Mouse (Mus musculus): Measurements from ENCODE around the gene Msx1. TPM values are rescaled to one million over a fixed set of nuclear protein-coding genes. Genes with fewer than 3 reads are reported as not detected.

The Msx1 gene
- polyA plus RNA-seq (2016; fragmentation: Nextera tagmentation; extraction: Ambion mirVana), result 394 and 406 TPM in 2 replicates

- Histone ChIP-seq H3K36me3 (peaks cover 4% of the 10 kb centered on the region; the same call in 1 of the 2 replicates), H3K4me1 (peaks cover 23% of the 10 kb centered on the region), H3K27me3 (peaks cover 53% of the 10 kb centered on the region), H3K9me3 (no peaks in the 10 kb centered on the region), H3K27ac (peak within 1 kb of the TSS; percentile 93), H3K9ac (peak within 1 kb of the TSS; percentile 91), H3K4me2 (replicated peaks) (peak within 1 kb of the TSS; percentile 71), H3K4me3 (peak within 1 kb of the TSS; percentile 72)
- WGBS, result under 1% methylated on average over 37 of the region's 37 CpGs
- ATAC-seq (ENCODE audit: insufficient number of reproducible peaks, insufficient read depth, low FRiP score, low TSS enrichment), result peak; percentile 83
Measured at GRCm38 (mm10) chr5:37824461-37824795, at the start of gene Msx1. Msx1 (minus strand) TSS chr5:37824583.

GRCm38 (mm10) chr5:37865471-37865870 lies 41.1 kb upstream of the Msx1 start:
- H3K9ac ChIP-seq, result no peak overlapping the region
- H3K9me3 ChIP-seq, result no peaks in the 10 kb centered on the region
- H3K27ac ChIP-seq, result no peak overlapping the region
- 0 out of 2 replicates have a peak, but pooled peaks cover 7% of the 10 kb centered on the region for H3K27me3 ChIP-seq
- H3K4me1 ChIP-seq, result no peaks in the 10 kb centered on the region
- no peaks in the 10 kb centered on the region for H3K36me3 ChIP-seq
- no peak overlapping the region for H3K4me3 ChIP-seq
- no peak for ATAC-seq (ENCODE audit: insufficient number of reproducible peaks, insufficient read depth, low FRiP score, low TSS enrichment)
- H3K4me2 ChIP-seq (replicated peaks), result no peak overlapping the region
- 78% methylated on average over 6 of the region's 6 CpGs for WGBS

- no peaks in the 10 kb centered on the region for H3K4me1 ChIP-seq
- H3K9me3 ChIP-seq, result no peaks in the 10 kb centered on the region
- H3K4me2 ChIP-seq (replicated peaks), result no peak overlapping the region
- no peak overlapping the region for H3K4me3 ChIP-seq
- no peak overlapping the region for H3K9ac ChIP-seq
- H3K27me3 ChIP-seq, result 0 out of 2 replicates have a peak, but pooled peaks cover 10% of the 10 kb centered on the region
- H3K36me3 ChIP-seq, result no peaks in the 10 kb centered on the region
- no peak for ATAC-seq (ENCODE audit: insufficient number of reproducible peaks, insufficient read depth, low FRiP score, low TSS enrichment)
- H3K27ac ChIP-seq, result no peak overlapping the region
- WGBS, result 91% methylated on average over 2 of the region's 2 CpGs
Measured at GRCm38 (mm10) chr5:37864309-37864708, 39.9 kb upstream of the Msx1 start.

GRCm38 (mm10) chr5:37860846-37861245 lies 36.5 kb upstream of the Msx1 start:
- 79% methylated on average over 6 of the region's 6 CpGs for WGBS
- ATAC-seq (ENCODE audit: insufficient number of reproducible peaks, insufficient read depth, low FRiP score, low TSS enrichment), result no peak
- no peaks in the 10 kb centered on the region for H3K9me3 ChIP-seq
- H3K36me3 ChIP-seq, result no peaks in the 10 kb centered on the region
- peaks cover 10% of the 10 kb centered on the region; the same call in 1 of the 2 replicates for H3K27me3 ChIP-seq
- no peak overlapping the region for H3K4me3 ChIP-seq
- no peak overlapping the region for H3K27ac ChIP-seq
- no peak overlapping the region for H3K4me2 ChIP-seq (replicated peaks)
- no peak overlapping the region for H3K9ac ChIP-seq
- H3K4me1 ChIP-seq, result no peaks in the 10 kb centered on the region

GRCm38 (mm10) chr5:37860151-37860721 lies 35.9 kb upstream of the Msx1 start:
- no peak overlapping the region for H3K27ac ChIP-seq
- no peaks in the 10 kb centered on the region for H3K4me1 ChIP-seq
- H3K36me3 ChIP-seq, result no peaks in the 10 kb centered on the region
- 65% methylated on average over 7 of the region's 7 CpGs for WGBS
- H3K4me2 ChIP-seq (replicated peaks), result no peak overlapping the region
- H3K4me3 ChIP-seq, result no peak overlapping the region
- no peaks in the 10 kb centered on the region for H3K9me3 ChIP-seq
- no peak for ATAC-seq (ENCODE audit: insufficient number of reproducible peaks, insufficient read depth, low FRiP score, low TSS enrichment)
- peaks cover 10% of the 10 kb centered on the region; the same call in 1 of the 2 replicates for H3K27me3 ChIP-seq
- H3K9ac ChIP-seq, result no peak overlapping the region

- no peak; the same call in 1 of the 2 replicates for ATAC-seq (ENCODE audit: insufficient number of reproducible peaks, insufficient read depth, low FRiP score, low TSS enrichment)
- no peaks in the 10 kb centered on the region; the same call in 1 of the 2 replicates for H3K9me3 ChIP-seq
- H3K4me1 ChIP-seq, result no peaks in the 10 kb centered on the region
- no peak overlapping the region for H3K27ac ChIP-seq
- H3K36me3 ChIP-seq, result no peaks in the 10 kb centered on the region
- no peak overlapping the region for H3K4me3 ChIP-seq
- H3K27me3 ChIP-seq, result peaks cover 8% of the 10 kb centered on the region; the same call in 1 of the 2 replicates
- no peak overlapping the region for H3K9ac ChIP-seq
- no peak overlapping the region for H3K4me2 ChIP-seq (replicated peaks)
- 45% methylated on average over 14 of the region's 14 CpGs for WGBS
Measured at GRCm38 (mm10) chr5:37857763-37858545, 33.6 kb upstream of the Msx1 start.

- 57% methylated on average over 5 of the region's 5 CpGs for WGBS
Measured at GRCm38 (mm10) chr5:37856057-37856456, 31.7 kb upstream of the Msx1 start.

GRCm38 (mm10) chr5:37854233-37854632 lies 29.9 kb upstream of the Msx1 start:
- Histone ChIP-seq H3K9me3 (no peaks in the 10 kb centered on the region; the same call in 1 of the 2 replicates), H3K36me3 (no peaks in the 10 kb centered on the region), H3K4me1 (0 out of 2 replicates have a peak, but pooled peaks cover 4% of the 10 kb centered on the region), H3K9ac (no peak overlapping the region), H3K4me2 (replicated peaks) (no peak overlapping the region), H3K4me3 (no peak overlapping the region), H3K27me3 (peaks cover 10% of the 10 kb centered on the region; the same call in 1 of the 2 replicates), H3K27ac (no peak overlapping the region)
- 74% methylated on average over 6 of the region's 6 CpGs for WGBS
- no peak for ATAC-seq (ENCODE audit: insufficient number of reproducible peaks, insufficient read depth, low FRiP score, low TSS enrichment)

More at GRCm38 (mm10) chr5:37856057-37856456, 31.7 kb upstream of the Msx1 start:
- Histone ChIP-seq H3K36me3 (no peaks in the 10 kb centered on the region), H3K9ac (no peak overlapping the region), H3K4me1 (0 out of 2 replicates have a peak, but pooled peaks cover 4% of the 10 kb centered on the region), H3K27ac (no peak overlapping the region), H3K9me3 (no peaks in the 10 kb centered on the region; the same call in 1 of the 2 replicates), H3K27me3 (peaks cover 12% of the 10 kb centered on the region; the same call in 1 of the 2 replicates), H3K4me2 (replicated peaks) (no peak overlapping the region), H3K4me3 (no peak overlapping the region)
- ATAC-seq (ENCODE audit: insufficient number of reproducible peaks, insufficient read depth, low FRiP score, low TSS enrichment), result no peak

- Histone ChIP-seq H3K4me1 (0 out of 2 replicates have a peak, but pooled peaks cover 4% of the 10 kb centered on the region), H3K27me3 (peaks cover 10% of the 10 kb centered on the region; the same call in 1 of the 2 replicates), H3K4me2 (replicated peaks) (no peak overlapping the region), H3K9ac (no peak overlapping the region), H3K9me3 (no peaks in the 10 kb centered on the region; the same call in 1 of the 2 replicates), H3K36me3 (no peaks in the 10 kb centered on the region), H3K27ac (no peak overlapping the region), H3K4me3 (no peak overlapping the region)
- 41% methylated on average over 15 of the region's 15 CpGs for WGBS
- 0 out of 2 replicates have a peak, but pooled peaks have one; percentile 52 for ATAC-seq (ENCODE audit: insufficient number of reproducible peaks, insufficient read depth, low FRiP score, low TSS enrichment)
Measured at GRCm38 (mm10) chr5:37851305-37851982, 27.1 kb upstream of the Msx1 start.

- no peak overlapping the region for H3K9ac ChIP-seq
- no peak overlapping the region for H3K27ac ChIP-seq
- no peaks in the 10 kb centered on the region; the same call in 1 of the 2 replicates for H3K9me3 ChIP-seq
- H3K27me3 ChIP-seq, result peaks cover 16% of the 10 kb centered on the region
- no peak overlapping the region for H3K4me2 ChIP-seq (replicated peaks)
- H3K36me3 ChIP-seq, result no peaks in the 10 kb centered on the region
- ATAC-seq (ENCODE audit: insufficient number of reproducible peaks, insufficient read depth, low FRiP score, low TSS enrichment), result no peak
- H3K4me1 ChIP-seq, result 0 out of 2 replicates have a peak, but pooled peaks cover 4% of the 10 kb centered on the region
- WGBS, result 50% methylated on average over 8 of the region's 8 CpGs
- no peak overlapping the region for H3K4me3 ChIP-seq
Measured at GRCm38 (mm10) chr5:37848991-37849719, 24.8 kb upstream of the Msx1 start.

GRCm38 (mm10) chr5:37836267-37836646 lies 11.9 kb upstream of the Msx1 start:
- ATAC-seq (ENCODE audit: insufficient number of reproducible peaks, insufficient read depth, low FRiP score, low TSS enrichment), result no peak
- WGBS, result 42% methylated on average over 3 of the region's 3 CpGs

More at GRCm38 (mm10) chr5:37836267-37836646, 11.9 kb upstream of the Msx1 start:
- H3K4me2 ChIP-seq (replicated peaks), result no peak overlapping the region
- H3K27ac ChIP-seq, result no peak overlapping the region
- H3K4me1 ChIP-seq, result peaks cover 21% of the 10 kb centered on the region
- H3K9me3 ChIP-seq, result no peaks in the 10 kb centered on the region
- no peaks in the 10 kb centered on the region for H3K36me3 ChIP-seq
- no peak overlapping the region for H3K9ac ChIP-seq
- H3K27me3 ChIP-seq, result peaks cover 69% of the 10 kb centered on the region
- H3K4me3 ChIP-seq, result no peak overlapping the region

Measured in embryonic facial prominence, embryonic 12.5 days (tissue).